ENCODE assay signal across 7 mouse cellular contexts in the genomic region with DNA sequence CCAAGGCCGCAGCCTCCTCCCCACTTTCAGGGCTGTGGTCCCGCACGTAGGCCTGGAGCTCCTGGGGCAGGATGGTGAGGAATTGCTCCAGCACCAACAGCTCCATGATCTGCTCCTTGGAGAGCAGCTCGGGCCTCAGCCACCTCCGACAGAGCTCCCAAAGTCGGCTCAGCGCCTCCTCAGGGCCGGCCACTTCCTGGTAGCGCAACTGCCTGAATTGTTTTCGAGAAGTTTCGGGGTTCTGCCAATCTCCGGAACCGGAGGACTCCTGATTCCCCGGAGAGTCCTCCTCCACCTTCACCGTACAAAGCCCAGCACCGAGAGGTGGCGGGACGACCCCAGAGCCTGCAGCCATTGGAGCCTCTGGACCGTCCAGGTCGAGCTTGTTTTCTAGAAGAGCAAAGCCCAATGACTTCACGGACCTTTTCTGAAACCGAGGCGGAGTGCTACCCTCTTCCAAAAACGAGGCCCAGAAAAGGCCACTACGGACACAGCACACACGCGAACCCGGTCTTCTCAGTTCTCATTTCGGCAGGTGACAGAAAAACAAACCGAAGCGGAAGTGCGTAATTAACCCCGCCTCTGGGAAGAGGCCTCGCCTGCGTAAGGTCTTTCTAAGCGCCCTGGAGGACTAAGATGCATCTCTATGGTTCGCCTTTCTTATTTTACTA. TPM values are rescaled to one million over a fixed set of nuclear protein-coding genes. Genes with fewer than 3 reads are reported as not detected.
DNase-seq lines count a peak whose midpoint lies in the region; ATAC-seq lines count a peak whose summit lies in the region.

A gene (minus strand): TSS at position 548 of the 671 bp plus-strand sequence.

- peak; percentile 80 for DNase-seq in adrenal gland, adult 2 months
- DNase-seq in embryo, embryonic 10.5 days (ENCODE audit: low spot score), result peak; percentile 94
- DNase-seq in gastrocnemius, postnatal 10 days, result peak; percentile 58
- peak; percentile 71 to 88 for DNase-seq in left cerebral cortex, postnatal 25 days (ENCODE audit: low spot score in 2 of 2)
- DNase-seq in mesoderm, embryonic 11.5 days (ENCODE audit: low read depth, low spot score), result peak; percentile 88
- peak; percentile 71 for DNase-seq in right cerebral cortex, postnatal 25 days

- intact Hi-C loops in left cerebral cortex, postnatal 25 days (cut with DNase I), result no loop called here

- peak; percentile 71 for ATAC-seq in inflammation-experienced regulatory T-cells, adult 6 months

RNA-seq across cellular contexts. Expression of the gene that starts here (rescaled TPM):
- 1 to 10 TPM; 8.4 to 9.2 TPM for total RNA-seq in adrenal gland, adult 2 months (2021)
- 1.1 and 1.2 TPM in 2 replicates for polyA plus RNA-seq in adrenal gland, adult 2 months (2012; rRNA removed)
- 1 to 10 TPM; 6.1 to 6.6 TPM for total RNA-seq in gastrocnemius, postnatal 10 days (2021)
- 10 to 100 TPM; 13.9 to 23.1 (median 20.1) TPM for polyA plus RNA-seq in inflammation-experienced regulatory T-cells, adult 6 months (2017; shearing (Covaris generic))
- 10 to 100 TPM; 11.5 to 12.6 TPM for total RNA-seq in left cerebral cortex, postnatal 25 days (2021)

Comparison
In these comparisons a context has a peak if more than half of its experiments do, and no peak if none do; other contexts are left out.
1. Peak in every context shown above with its lines: DNase-seq and ATAC-seq.